Mouse (Mus musculus): ENCODE data around the gene Ppp1r37. TPM values are rescaled to one million over a fixed set of nuclear protein-coding genes. Genes with fewer than 3 reads are reported as not detected.

The Ppp1r37 gene
- polyA plus RNA-seq (2017; shearing (Covaris generic)), result 26.1 TPM

DNA sequence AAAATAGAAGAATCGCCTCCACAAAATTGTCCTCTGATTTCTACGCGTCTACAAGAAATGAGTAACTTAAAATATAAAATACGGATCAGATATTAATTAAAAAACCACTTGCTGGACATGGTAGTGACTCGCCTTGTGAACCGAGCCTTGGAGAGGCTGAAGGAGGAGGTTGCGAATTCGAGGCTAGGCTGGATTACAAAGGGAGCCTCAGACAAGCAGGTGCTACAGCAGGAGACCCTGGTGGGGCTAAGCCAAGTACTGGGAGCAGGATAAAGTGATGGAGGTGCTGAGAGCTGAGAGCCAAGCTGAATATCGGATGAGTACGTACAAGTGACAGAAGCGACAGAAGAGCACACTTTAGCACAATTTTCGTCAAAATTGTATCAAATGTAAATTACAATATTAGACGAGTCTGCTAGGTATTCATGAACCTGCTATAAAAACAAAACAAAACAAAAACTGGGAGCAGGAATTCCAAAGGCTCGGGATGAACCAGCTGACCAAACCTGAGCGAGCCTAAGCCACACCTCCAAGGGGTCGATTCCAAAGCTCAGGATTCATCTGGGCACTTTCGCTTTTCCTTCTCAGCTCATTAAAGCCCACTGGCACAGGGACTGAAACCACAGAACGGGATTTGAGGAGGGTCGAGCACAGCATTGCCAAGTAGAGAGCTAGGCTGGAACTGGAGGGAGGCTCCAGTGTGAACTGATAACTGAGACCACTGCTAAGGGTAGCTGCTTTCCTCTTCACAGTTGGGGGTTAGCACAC lies at the start of gene Ppp1r37:
Gene Ppp1r37 (minus strand): TSS at position 434 of the 768 bp plus-strand sequence.

DNA sequence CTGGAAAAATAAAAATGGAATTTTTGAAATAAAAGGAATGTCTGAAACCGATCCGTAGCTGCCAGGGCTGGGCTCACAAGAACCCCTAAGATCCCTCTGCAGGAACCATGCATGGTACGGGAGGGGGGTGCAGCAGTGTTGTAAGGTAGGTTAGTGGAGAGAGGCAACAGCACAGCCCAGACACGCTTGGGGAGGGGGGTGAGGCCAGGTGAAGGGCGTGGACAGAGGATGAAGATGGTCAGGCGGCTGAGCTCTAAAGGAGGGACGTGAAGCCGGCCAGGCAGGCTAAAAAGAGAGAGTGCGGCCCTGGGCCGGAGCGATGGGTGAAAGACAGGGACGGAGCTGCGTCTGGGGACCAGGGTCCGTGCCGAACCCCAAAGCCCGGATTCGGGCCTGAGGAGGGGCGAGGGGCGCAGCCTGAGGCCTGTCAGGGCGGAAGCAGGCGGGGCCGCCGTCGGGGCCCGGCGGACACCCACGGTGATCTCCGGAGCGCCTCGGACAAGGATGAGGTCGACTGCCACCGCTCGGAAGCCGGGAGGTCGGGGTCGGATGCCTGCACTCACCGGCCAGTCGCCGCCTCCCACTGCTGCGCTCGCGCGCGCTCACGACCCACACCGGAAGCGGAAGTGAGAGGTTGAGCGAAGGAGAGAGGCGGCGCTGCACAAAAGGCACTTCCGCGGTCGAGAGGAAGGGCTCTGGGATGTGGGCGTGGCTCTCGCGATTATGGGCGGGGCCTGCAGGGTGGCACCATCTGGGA lies 41.2 kb upstream of the Ppp1r37 start, which contains the start of gene Clasrp:
Gene Clasrp (minus strand): TSS at position 638 of the 757 bp plus-strand sequence.

DNA sequence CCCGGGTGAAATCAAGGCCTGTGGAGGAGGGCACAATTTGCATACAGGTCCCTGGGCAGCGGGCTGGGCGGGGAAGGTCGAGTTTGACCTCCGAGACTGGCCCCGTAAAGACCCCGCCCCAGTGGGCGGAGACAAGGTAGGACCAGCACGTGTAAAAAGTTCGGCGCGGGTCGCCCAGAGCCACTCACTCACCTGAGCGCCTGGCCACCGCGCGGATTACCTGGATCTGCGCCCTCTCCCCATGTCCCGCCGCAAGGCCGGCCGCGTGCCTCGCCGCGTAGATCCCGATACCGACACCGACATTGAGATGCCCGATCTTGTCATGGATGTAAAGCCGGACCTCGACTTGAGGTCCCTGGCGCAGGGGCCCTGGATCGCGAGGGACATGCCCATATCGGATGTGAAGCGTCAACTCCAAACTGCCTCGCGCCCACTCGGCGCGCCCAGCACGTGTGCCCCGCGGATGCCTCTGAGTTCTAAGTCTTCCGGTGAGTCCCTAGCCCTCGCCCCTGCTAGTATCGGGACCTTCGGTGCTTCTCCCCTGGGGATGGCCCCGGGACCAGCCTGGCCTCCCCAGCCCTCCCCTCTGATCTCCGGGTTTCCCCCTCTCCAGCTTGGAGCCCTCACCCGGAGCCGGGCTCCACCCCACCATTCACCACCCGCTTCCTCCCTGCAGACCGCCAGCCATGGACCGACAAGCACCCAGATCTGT lies 14.4 kb upstream of the Ppp1r37 start, which contains the start of the genes Zfp296 and Gemin7:
Gene Zfp296 (plus strand): TSS at position 147 of the 712 bp plus-strand sequence.
Gene Gemin7 (minus strand): TSS at position 455 of the 712 bp plus-strand sequence.

DNA sequence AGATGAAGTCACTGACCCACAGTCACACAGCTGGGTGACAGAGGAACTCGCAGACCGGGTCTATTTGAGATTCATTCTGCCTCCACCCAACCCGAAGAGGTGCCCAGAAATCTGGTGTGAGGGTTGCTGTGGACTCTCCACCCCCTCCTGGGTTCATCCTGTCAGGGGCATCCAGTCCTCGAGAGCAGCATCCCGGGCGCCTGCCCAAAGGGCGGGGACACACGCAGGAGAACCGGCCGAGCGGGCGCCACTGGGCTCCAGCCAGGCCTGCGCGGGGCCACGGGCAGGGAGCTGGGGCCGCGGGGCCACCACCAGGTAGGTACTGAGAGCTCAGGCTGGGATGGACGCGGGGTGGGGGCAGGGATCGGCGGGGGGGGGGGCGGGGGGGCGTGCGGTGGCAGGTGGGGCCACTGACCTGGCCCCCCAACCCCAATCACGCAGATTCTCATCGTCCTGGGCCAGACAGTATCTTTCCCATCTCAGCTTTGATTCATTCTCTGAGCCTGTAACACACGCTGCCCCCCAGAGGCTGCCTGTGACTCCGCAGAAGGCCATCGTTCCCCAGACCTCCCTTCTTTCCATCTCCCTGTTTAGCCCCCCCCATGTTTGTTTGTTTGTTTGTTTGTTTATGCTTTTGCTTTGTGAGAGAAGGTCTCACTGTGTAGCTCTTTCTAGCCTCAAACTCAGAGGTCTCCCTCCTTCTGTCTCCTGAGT lies 45.1 kb downstream of the Ppp1r37 start, which contains the start of gene Nkpd1:
Gene Nkpd1 (plus strand): TSS at position 187 of the 714 bp plus-strand sequence.

DNA sequence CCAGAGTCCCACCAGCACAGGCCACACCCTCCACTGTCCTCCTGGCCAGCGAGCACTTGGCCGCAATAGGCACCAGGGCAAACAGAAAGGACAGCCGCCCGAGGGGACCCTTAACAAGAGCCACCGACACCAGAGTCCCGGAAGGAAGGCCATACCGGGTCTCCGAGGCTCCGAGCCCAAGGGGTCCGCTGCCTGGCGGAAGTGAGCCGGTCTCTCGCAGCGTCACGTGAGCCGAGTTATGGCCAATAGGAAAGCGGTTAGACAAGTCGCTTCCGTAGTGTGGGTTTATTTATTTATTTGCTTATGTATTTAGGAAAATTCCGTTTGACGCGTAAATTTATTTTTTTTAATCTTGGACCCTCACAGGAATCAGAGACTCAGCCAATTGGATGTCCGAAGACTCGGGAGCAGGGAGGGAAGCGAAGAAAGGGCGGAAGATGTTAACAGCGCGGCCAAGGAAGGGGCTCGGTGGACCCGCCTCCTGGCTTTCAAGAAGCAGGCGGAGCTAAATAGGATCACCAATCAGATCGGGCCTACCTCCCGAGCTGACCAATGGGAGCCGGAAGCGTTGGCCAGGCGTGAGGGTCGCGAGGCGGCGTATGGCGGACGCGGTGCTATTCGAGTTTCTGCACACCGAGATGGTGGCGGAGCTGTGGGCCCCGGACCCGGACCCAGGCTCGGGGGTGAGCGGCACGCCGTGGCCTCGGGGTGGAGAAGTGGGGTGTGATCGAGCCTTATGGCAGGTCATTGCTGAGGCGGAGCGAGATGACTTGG lies 54.5 kb downstream of the Ppp1r37 start, which contains the start of the genes Bloc1s3 and Trappc6a:
Gene Bloc1s3 (minus strand): TSS at position 218 of the 774 bp plus-strand sequence.
Gene Trappc6a (plus strand): TSS at position 246 of the 774 bp plus-strand sequence.

Other genes starting within 250 kb of the Ppp1r37 start
- 67.3 TPM for gene Ercc1, start 218.3 kb downstream of the Ppp1r37 start, polyA plus RNA-seq (2017; shearing (Covaris generic))
- gene Cd3eap, start 203.6 kb downstream of the Ppp1r37 start, polyA plus RNA-seq (2017; shearing (Covaris generic)), result 9.8 TPM
- gene Ppp1r13l, start 203.3 kb downstream of the Ppp1r37 start, polyA plus RNA-seq (2017; shearing (Covaris generic)), result 0.25 TPM
- gene Ercc2, start 181.1 kb downstream of the Ppp1r37 start, polyA plus RNA-seq (2017; shearing (Covaris generic)), result 9.8 TPM
- gene Klc3, start 159.0 kb downstream of the Ppp1r37 start, polyA plus RNA-seq (2017; shearing (Covaris generic)), result 11.8 TPM
- gene Ckm, start 158.3 kb downstream of the Ppp1r37 start, polyA plus RNA-seq (2017; shearing (Covaris generic)), result not detected
- 8.7 TPM for gene Mark4, start 104.3 kb downstream of the Ppp1r37 start, polyA plus RNA-seq (2017; shearing (Covaris generic))
- not detected for gene Exoc3l2, start 99.7 kb downstream of the Ppp1r37 start, polyA plus RNA-seq (2017; shearing (Covaris generic))
- 3.8 TPM for gene Bloc1s3, start 54.7 kb downstream of the Ppp1r37 start, polyA plus RNA-seq (2017; shearing (Covaris generic))
- gene Trappc6a, start 54.7 kb downstream of the Ppp1r37 start, polyA plus RNA-seq (2017; shearing (Covaris generic)), result 58.6 TPM
- not detected for gene Nkpd1, start 45.2 kb downstream of the Ppp1r37 start, polyA plus RNA-seq (2017; shearing (Covaris generic))
- not detected for gene Zfp296, start 14.2 kb upstream of the Ppp1r37 start, polyA plus RNA-seq (2017; shearing (Covaris generic))
- 80.0 TPM for gene Gemin7, start 14.5 kb upstream of the Ppp1r37 start, polyA plus RNA-seq (2017; shearing (Covaris generic))
- 71.6 TPM for gene Clasrp, start 41.4 kb upstream of the Ppp1r37 start, polyA plus RNA-seq (2017; shearing (Covaris generic))
- gene Relb, start 66.4 kb upstream of the Ppp1r37 start, polyA plus RNA-seq (2017; shearing (Covaris generic)), result 102 TPM
- 129 TPM for gene Clptm1, start 102.0 kb upstream of the Ppp1r37 start, polyA plus RNA-seq (2017; shearing (Covaris generic))
- gene Apoc2, start 114.9 kb upstream of the Ppp1r37 start, polyA plus RNA-seq (2017; shearing (Covaris generic)), result not detected
- gene Gm44805, start 118.3 kb upstream of the Ppp1r37 start, polyA plus RNA-seq (2017; shearing (Covaris generic)), result not detected
- not detected for gene Apoc4, start 118.4 kb upstream of the Ppp1r37 start, polyA plus RNA-seq (2017; shearing (Covaris generic))
- gene Apoc1, start 129.6 kb upstream of the Ppp1r37 start, polyA plus RNA-seq (2017; shearing (Covaris generic)), result not detected
- 6.1 TPM for gene Apoe, start 136.1 kb upstream of the Ppp1r37 start, polyA plus RNA-seq (2017; shearing (Covaris generic))
- gene Tomm40, start 152.4 kb upstream of the Ppp1r37 start, polyA plus RNA-seq (2017; shearing (Covaris generic)), result 78.5 TPM
- gene Nectin2, start 187.4 kb upstream of the Ppp1r37 start, polyA plus RNA-seq (2017; shearing (Covaris generic)), result not detected
- 0.42 TPM for gene Bcam, start 207.9 kb upstream of the Ppp1r37 start, polyA plus RNA-seq (2017; shearing (Covaris generic))
- not detected for gene Cblc, start 233.7 kb upstream of the Ppp1r37 start, polyA plus RNA-seq (2017; shearing (Covaris generic))